Mouse (Mus musculus): Measurements from ENCODE around the gene Faim2.

DNA sequence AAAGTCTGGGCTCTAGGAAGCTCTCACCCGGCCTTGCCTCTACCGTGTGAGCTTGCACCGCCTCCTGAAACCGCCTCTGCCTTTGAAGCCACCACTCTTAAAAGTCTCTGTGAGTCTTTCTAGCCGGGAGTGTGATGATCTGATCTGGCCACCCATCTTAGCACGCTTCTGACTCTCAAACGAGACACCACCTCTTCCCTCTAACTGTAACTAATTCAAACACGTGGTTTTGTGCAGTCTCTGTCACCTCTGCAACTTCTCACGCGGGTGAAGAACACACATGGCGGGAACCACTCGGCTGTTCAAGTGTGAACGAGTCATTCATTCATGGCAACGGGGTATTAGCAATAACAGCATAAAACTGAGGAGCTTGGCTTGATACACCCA is 56.3 kb downstream of the Faim2 start:
- TF ChIP-seq TAL1 (IDR thresholded peaks at IDR 0.05; ENCODE audit: low read length) (no peak), GATA1 (IDR thresholded peaks at IDR 0.05; ENCODE audit: low read length) (no peak)
